Mouse (Mus musculus) cortical plate, adult 2 months (tissue): ENCODE measurements around the gene Med1.

ENCODE experiments used
- CTCF ChIP-seq: fragments of 200-500 bp; IDR thresholded peaks from 2 replicates; pipeline ENCODE4 v1.5.1; 2011; ENCODE audit warnings: mild to moderate bottlenecking, control low read depth, low read length; ENCODE audit not compliant: insufficient read depth; ENCODE audit errors: extremely low read depth
- POLR2A ChIP-seq: fragments of 200-500 bp; IDR thresholded peaks from 2 replicates; pipeline ENCODE4 v1.6.1; 2011; ENCODE audit warnings: mild to moderate bottlenecking, low read length, control low read depth; ENCODE audit not compliant: insufficient read depth; ENCODE audit errors: extremely low read depth

- TF ChIP-seq CTCF (no peak), POLR2A (no peak)
These were observed 24.7 kb downstream of the Med1 start for GRCm38 (mm10) chr11:98168400-98168799.
